Mouse (Mus musculus) neural tube, embryonic 11.5 days (tissue): Measurements from ENCODE around the gene Gm45713. TPM values are rescaled to one million over a fixed set of nuclear protein-coding genes. Genes with fewer than 3 reads are reported as not detected.

ENCODE experiments used
- ATAC-seq: fragments of 200-750 bp; cut with Nextera tagmentation; 2 replicates; pipeline ENCODE4 v1.8.0; 2017; ENCODE audit warnings: moderate number of reproducible peaks, mild to moderate bottlenecking, moderate TSS enrichment, moderate library complexity; ENCODE audit not compliant: insufficient read depth, low FRiP score, low TSS enrichment
- DNase-seq: peaks from one replicate; pipeline ENCODE4 v3.0.0-alpha.2; 2015; ENCODE audit warnings: low spot score
- H3K27ac ChIP-seq: fragments of 300-500 bp; sonication (generic); 2 replicates; pipeline ENCODE4 v1.5.1; 2014; ENCODE audit warnings: low read depth, mild to moderate bottlenecking, low read length
- H3K27me3 ChIP-seq: fragments of 300-500 bp; sonication (generic); 2 replicates; pipeline ENCODE4 v1.6.1; 2014; ENCODE audit warnings: mild to moderate bottlenecking, low read length, mixed read lengths; ENCODE audit not compliant: control insufficient read depth, insufficient read depth
- H3K36me3 ChIP-seq: fragments of 300-500 bp; sonication (generic); 2 replicates; pipeline ENCODE4 v1.6.1; 2014; ENCODE audit warnings: mild to moderate bottlenecking, low read length, moderate library complexity, mixed read lengths; ENCODE audit not compliant: control insufficient read depth, insufficient read depth
- H3K4me1 ChIP-seq: fragments of 300-500 bp; sonication (generic); 2 replicates; pipeline ENCODE4 v1.6.1; 2014; ENCODE audit warnings: low read length, mixed read lengths; ENCODE audit not compliant: control insufficient read depth, insufficient read depth
- H3K4me2 ChIP-seq: fragments of 300-500 bp; sonication (generic); 2 replicates; pipeline ENCODE4 v1.6.1; 2014; ENCODE audit warnings: low read depth, mild to moderate bottlenecking, moderate library complexity
- H3K4me3 ChIP-seq: fragments of 300-500 bp; sonication (generic); 2 replicates; pipeline ENCODE4 v1.5.1; 2014; ENCODE audit warnings: low read depth, low read length
- H3K9ac ChIP-seq: fragments of 300-500 bp; sonication (generic); 2 replicates; pipeline ENCODE4 v1.6.1; 2014; ENCODE audit warnings: mild to moderate bottlenecking, low read length
- H3K9me3 ChIP-seq: fragments of 300-500 bp; sonication (generic); 2 replicates; pipeline ENCODE4 v1.6.1; 2016; ENCODE audit warnings: low read length; ENCODE audit not compliant: control insufficient read depth
- WGBS: fragments of 180-500 bp; shearing (Covaris S2); extraction: QIAGEN DNeasy Blood & Tissue Kit; methylation state at CpG from one replicate; pipeline ENCODE4 v1.1.7; 2014; 5-methylcytosine and 5-hydroxymethylcytosine counted together
- microRNA counts: library from miRNA; unstranded; fragments of <30 nt; microRNA quantifications from one replicate; lab custom pipeline; 2015
- microRNA-seq: library from miRNA; unstranded; fragments of <30 nt; microRNA quantifications from one replicate; pipeline ENCODE4, GENCODE M21; 2016
- polyA plus RNA-seq: library from polyadenylated mRNA; unstranded; fragments of >200 nt; fragmentation: Nextera tagmentation; extraction: Ambion mirVana; gene quantifications from 2 replicates; pipeline ENCODE4 v1.2.1, GENCODE M21; 2014

The Gm45713 gene
- polyA plus RNA-seq, 1 experiment from 2014 or later = 0.21 TPM

DNA sequence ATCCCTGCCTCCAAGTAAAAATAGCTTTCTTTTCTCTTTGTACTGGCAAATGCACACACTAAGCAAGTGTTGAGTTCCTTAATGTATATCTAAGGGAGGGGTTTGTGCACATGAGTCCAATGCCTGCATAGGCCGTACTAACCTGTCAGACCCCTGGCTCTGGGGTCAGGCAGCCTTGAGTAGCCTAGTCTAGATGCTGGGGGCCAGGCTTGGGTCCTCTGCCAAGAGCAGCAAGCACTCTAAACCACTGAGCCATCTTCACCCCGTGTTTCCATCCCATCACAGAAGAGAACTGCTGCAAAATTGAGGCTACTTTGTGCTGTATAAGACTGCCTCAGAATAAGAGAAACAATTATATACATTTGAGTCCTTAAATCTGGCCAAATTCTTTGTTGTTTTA is 58.2 kb downstream of the Gm45713 start:
- ATAC-seq = no peak
- peaks cover 5% of the 10 kb centered on the region; the same call in 1 of the 2 replicates for H3K36me3 ChIP-seq
- no peak for DNase-seq
- no peak overlapping the region for H3K9ac ChIP-seq
- H3K27me3 ChIP-seq = no peaks in the 10 kb centered on the region
- WGBS = 95% methylated on average over 2 of the region's 2 CpGs
- no peak overlapping the region for H3K4me3 ChIP-seq
- no peaks in the 10 kb centered on the region for H3K9me3 ChIP-seq
- no peak overlapping the region for H3K27ac ChIP-seq
- no peak overlapping the region for H3K4me2 ChIP-seq
- H3K4me1 ChIP-seq = no peaks in the 10 kb centered on the region

- Histone ChIP-seq H3K27ac (no peak overlapping the region), H3K9me3 (no peaks in the 10 kb centered on the region), H3K36me3 (no peaks in the 10 kb centered on the region; the same call in 1 of the 2 replicates), H3K4me2 (no peak overlapping the region), H3K27me3 (no peaks in the 10 kb centered on the region), H3K4me3 (no peak overlapping the region), H3K9ac (no peak overlapping the region), H3K4me1 (no peaks in the 10 kb centered on the region)
- WGBS = 86% methylated on average over 14 of the region's 14 CpGs
- DNase-seq = no peak
- no peak for ATAC-seq
Measured at GRCm38 (mm10) chr7:45077322-45077721, 58.7 kb downstream of the Gm45713 start.

GRCm38 (mm10) chr7:45076501-45076900 is 59.5 kb downstream of the Gm45713 start:
- no peaks in the 10 kb centered on the region for H3K4me1 ChIP-seq
- H3K27me3 ChIP-seq = no peaks in the 10 kb centered on the region
- WGBS = 91% methylated on average over 30 of the region's 30 CpGs
- DNase-seq (no peak), ATAC-seq (no peak)
- no peaks in the 10 kb centered on the region; the same call in 1 of the 2 replicates for H3K36me3 ChIP-seq
- no peak overlapping the region for H3K4me3 ChIP-seq
- H3K9me3 ChIP-seq = no peaks in the 10 kb centered on the region
- no peak overlapping the region for H3K4me2 ChIP-seq
- H3K27ac ChIP-seq = no peak overlapping the region
- H3K9ac ChIP-seq = no peak overlapping the region

MicroRNAs within 50 kb of the gene (microRNA counts, 519-probe panel; counts per million panel counts)
- 171 counts per million, percentile 57 among the panel's probes with 10 or more counts for microRNA mmu-miR-150 (lab: Ali Mortazavi, UCI)

Small RNA genes lying within 50 kb of the gene (microRNA-seq; reads per million reads assigned to microRNA genes)
- gene Mir150 (9.9 reads per million, percentile 22 among the genes with 10 or more reads in this experiment), gene Mir5121 (10.7 reads per million, percentile 23 among the genes with 10 or more reads in this experiment), gene Mir7055 (not detected)

Other genes starting within 250 kb of the Gm45713 start
- 87.7 and 93.1 TPM in 2 replicates for gene Med25, start 243.5 kb downstream of the Gm45713 start, polyA plus RNA-seq
- gene Fuz, start 240.2 kb downstream of the Gm45713 start, polyA plus RNA-seq = 18.7 and 20.0 TPM in 2 replicates
- gene Ap2a1, start 206.7 kb downstream of the Gm45713 start, polyA plus RNA-seq = 92.5 and 95.0 TPM in 2 replicates
- 0.27 TPM in 1 of 2 replicates, not detected in the other for gene Tsks, start 193.0 kb downstream of the Gm45713 start, polyA plus RNA-seq
- 22.0 and 25.2 TPM in 2 replicates for gene Cpt1c, start 161.4 kb downstream of the Gm45713 start, polyA plus RNA-seq
- gene Prmt1, start 149.7 kb downstream of the Gm45713 start, polyA plus RNA-seq = 304 and 319 TPM in 2 replicates
- gene Irf3, start 138.6 kb downstream of the Gm45713 start, polyA plus RNA-seq = 67.1 and 72.3 TPM in 2 replicates
- 51.6 and 52.9 TPM in 2 replicates for gene Bcl2l12, start 137.5 kb downstream of the Gm45713 start, polyA plus RNA-seq
- gene Scaf1, start 119.9 kb downstream of the Gm45713 start, polyA plus RNA-seq = 54.7 and 57.6 TPM in 2 replicates
- gene Rras, start 118.3 kb downstream of the Gm45713 start, polyA plus RNA-seq = 17.7 and 20.0 TPM in 2 replicates
- 12.9 and 13.2 TPM in 2 replicates for gene Prr12, start 83.3 kb downstream of the Gm45713 start, polyA plus RNA-seq
- gene Nosip, start 73.8 kb downstream of the Gm45713 start, polyA plus RNA-seq = 59.3 and 65.1 TPM in 2 replicates
- gene Prrg2, start 73.6 kb downstream of the Gm45713 start, polyA plus RNA-seq = 14.8 and 16.2 TPM in 2 replicates
- gene Rcn3, start 44.0 kb downstream of the Gm45713 start, polyA plus RNA-seq = 142 and 151 TPM in 2 replicates
- gene Fcgrt, start 32.4 kb downstream of the Gm45713 start, polyA plus RNA-seq = 11.3 and 12.8 TPM in 2 replicates
- gene Rps11, start 11.8 kb downstream of the Gm45713 start, polyA plus RNA-seq = 1,454 and 1,462 TPM in 2 replicates
- 1,071 and 1,190 TPM in 2 replicates for gene Rpl13a, start 7.5 kb downstream of the Gm45713 start, polyA plus RNA-seq
- 0.76 and 0.85 TPM in 2 replicates for gene Flt3l, start 201 bp upstream of the Gm45713 start, polyA plus RNA-seq
- gene Pih1d1, start 18.1 kb upstream of the Gm45713 start, polyA plus RNA-seq = 98.4 and 108 TPM in 2 replicates
- gene Aldh16a1, start 18.4 kb upstream of the Gm45713 start, polyA plus RNA-seq = 34.2 and 37.6 TPM in 2 replicates
- gene Slc17a7, start 27.7 kb upstream of the Gm45713 start, polyA plus RNA-seq = 2.3 and 3.6 TPM in 2 replicates
- not detected in 2 replicates for gene Gfy, start 43.3 kb upstream of the Gm45713 start, polyA plus RNA-seq
- gene Pth2, start 44.8 kb upstream of the Gm45713 start, polyA plus RNA-seq = not detected in 2 replicates
- gene Ccdc155, start 68.7 kb upstream of the Gm45713 start, polyA plus RNA-seq = 0.27 and 0.47 TPM in 2 replicates
- gene Dkkl1, start 75.9 kb upstream of the Gm45713 start, polyA plus RNA-seq = 3.1 and 5.2 TPM in 2 replicates
- gene Tead2, start 79.5 kb upstream of the Gm45713 start, polyA plus RNA-seq = 247 and 252 TPM in 2 replicates
- 0.74 and 0.76 TPM in 2 replicates for gene Cd37, start 102.9 kb upstream of the Gm45713 start, polyA plus RNA-seq
- gene Slc6a16, start 104.9 kb upstream of the Gm45713 start, polyA plus RNA-seq = 0.11 TPM in 1 of 2 replicates, not detected in the other
- gene Slc6a21, start 141.3 kb upstream of the Gm45713 start, polyA plus RNA-seq = not detected in 2 replicates
- gene Trpm4, start 197.5 kb upstream of the Gm45713 start, polyA plus RNA-seq = 6.5 and 8.6 TPM in 2 replicates
- gene Hrc, start 199.1 kb upstream of the Gm45713 start, polyA plus RNA-seq = 0.87 and 1.1 TPM in 2 replicates
- gene Ppfia3, start 230.8 kb upstream of the Gm45713 start, polyA plus RNA-seq = 11.9 and 12.1 TPM in 2 replicates
- gene Lin7b, start 234.4 kb upstream of the Gm45713 start, polyA plus RNA-seq = 1.6 and 3.4 TPM in 2 replicates